Mouse (Mus musculus) ovary, postnatal 10 days (tissue): ENCODE measurements around the gene Gtf2f2.

Experiments
- DNase-seq: peaks from one replicate; pipeline ENCODE4 v3.0.0; 2022; ENCODE audit warnings: low spot score

Gene Gtf2f2

GRCm38 (mm10) chr14:76010102-76011061 is at the start of gene Gtf2f2:
TSS of gene Gtf2f2 (minus strand) at chr14:76010865.
- DNase-seq = peak; percentile 96

GRCm38 (mm10) chr14:76059441-76059840 is 48.8 kb upstream of the Gtf2f2 start:
- no peak for DNase-seq

GRCm38 (mm10) chr14:76053726-76054125 is 43.1 kb upstream of the Gtf2f2 start:
- DNase-seq = no peak

GRCm38 (mm10) chr14:76051966-76052365 is 41.3 kb upstream of the Gtf2f2 start:
- DNase-seq = no peak

GRCm38 (mm10) chr14:76045767-76046166 is 35.1 kb upstream of the Gtf2f2 start:
- DNase-seq = no peak

- DNase-seq = no peak
Measured at GRCm38 (mm10) chr14:76044164-76044557, 33.5 kb upstream of the Gtf2f2 start.

GRCm38 (mm10) chr14:76043251-76044163 is 32.8 kb upstream of the Gtf2f2 start:
- DNase-seq = no peak

- DNase-seq = no peak
Measured at GRCm38 (mm10) chr14:76033221-76033637, 22.6 kb upstream of the Gtf2f2 start.

GRCm38 (mm10) chr14:76032671-76033136 is 22.0 kb upstream of the Gtf2f2 start:
- DNase-seq = no peak

- peak; percentile 28 for DNase-seq
Measured at GRCm38 (mm10) chr14:76031117-76031842, 20.6 kb upstream of the Gtf2f2 start.

GRCm38 (mm10) chr14:76024641-76025040 is 14.0 kb upstream of the Gtf2f2 start:
- no peak for DNase-seq

- no peak for DNase-seq
Measured at GRCm38 (mm10) chr14:76020927-76021719, 10.5 kb upstream of the Gtf2f2 start.

GRCm38 (mm10) chr14:76020259-76020785 is 9.7 kb upstream of the Gtf2f2 start:
- no peak for DNase-seq

- DNase-seq = no peak
Measured at GRCm38 (mm10) chr14:76017785-76018490, 7.3 kb upstream of the Gtf2f2 start.

GRCm38 (mm10) chr14:76014331-76014730 is 3.7 kb upstream of the Gtf2f2 start:
- DNase-seq = no peak

GRCm38 (mm10) chr14:76011062-76011457 is 395 bp upstream of the Gtf2f2 start:
- DNase-seq = no peak

GRCm38 (mm10) chr14:76009185-76009584 is 1.5 kb downstream of the Gtf2f2 start:
- DNase-seq = no peak

- DNase-seq = no peak
Measured at GRCm38 (mm10) chr14:76008174-76008573, 2.5 kb downstream of the Gtf2f2 start.

GRCm38 (mm10) chr14:76005011-76005410 is 5.7 kb downstream of the Gtf2f2 start:
- DNase-seq = no peak

GRCm38 (mm10) chr14:76001781-76002180 is 8.9 kb downstream of the Gtf2f2 start:
- DNase-seq = no peak
